Comparison of ENCODE assay signal across 12 mouse cellular contexts in genomic region chr12:98974157-98974804, GRCm38 (mm10). TPM values are rescaled to one million over a fixed set of nuclear protein-coding genes. Genes with fewer than 3 reads are reported as not detected.
DNase-seq lines count a peak whose midpoint lies in the region; ATAC-seq and TF ChIP-seq lines count a peak whose summit lies in the region.
"Had no signal": no experiment of that assay in that cellular context is flagged by ENCODE, and none has a peak within 500 bp of the region (broad histone marks: within the 10 kb centered on the region; RNA-seq: fewer than 3 reads in every experiment).

No protein-coding gene starts in this region.

- DNase-seq in cerebellum, adult 9-10 months = peak; percentile 35
- no peak for DNase-seq in cerebellum, adult 8-10 months
- no peak for DNase-seq in hindbrain, postnatal 0 days (ENCODE audit: low spot score)
- DNase-seq in retina, postnatal 1 day = peak; percentile 45
- no peak for DNase-seq in frontal cortex, postnatal 14 days (ENCODE audit: low spot score in 2 of 2)
- DNase-seq: heart, postnatal 10 days; lung, embryonic 14.5 days had no signal

- H3K27ac ChIP-seq in neural tube, embryonic 12.5 days = no peak overlapping the region
- no peak overlapping the region for H3K27ac ChIP-seq in neural tube, embryonic 15.5 days (replicated peaks)
- no peak overlapping the region for H3K27ac ChIP-seq in hindbrain, postnatal 0 days
- no peak overlapping the region for H3K27ac ChIP-seq in kidney, embryonic 16.5 days (ENCODE audit: low read length)
- H3K27ac ChIP-seq: limb, embryonic 12.5 days had no signal

- H3K4me1 ChIP-seq in neural tube, embryonic 12.5 days = peaks cover 4% of the 10 kb centered on the region; the same call in 1 of the 2 replicates
- H3K4me1 ChIP-seq in neural tube, embryonic 15.5 days = no peaks in the 10 kb centered on the region
- no peaks in the 10 kb centered on the region for H3K4me1 ChIP-seq in hindbrain, postnatal 0 days (ENCODE audit: insufficient read depth, low read length)
- no peaks in the 10 kb centered on the region for H3K4me1 ChIP-seq in kidney, embryonic 16.5 days (ENCODE audit: insufficient read depth, low read length)
- H3K4me1 ChIP-seq: limb, embryonic 12.5 days had no signal

- no peaks in the 10 kb centered on the region for H3K27me3 ChIP-seq in neural tube, embryonic 12.5 days (replicated peaks)
- no peaks in the 10 kb centered on the region for H3K27me3 ChIP-seq in neural tube, embryonic 15.5 days (replicated peaks)
- H3K27me3 ChIP-seq in hindbrain, postnatal 0 days (ENCODE audit: insufficient read depth, low read length) = no peaks in the 10 kb centered on the region
- no peaks in the 10 kb centered on the region for H3K27me3 ChIP-seq in kidney, embryonic 16.5 days (ENCODE audit: insufficient read depth, low read length)
- H3K27me3 ChIP-seq: limb, embryonic 12.5 days had no signal

- H3K4me2 ChIP-seq in neural tube, embryonic 12.5 days (replicated peaks) = no peak overlapping the region
- no peak overlapping the region for H3K4me2 ChIP-seq in neural tube, embryonic 15.5 days
- no peak overlapping the region for H3K4me2 ChIP-seq in hindbrain, postnatal 0 days (ENCODE audit: low read depth, low read length)
- H3K4me2 ChIP-seq in kidney, embryonic 16.5 days (replicated peaks; ENCODE audit: low read depth, low read length) = no peak overlapping the region
- H3K4me2 ChIP-seq: limb, embryonic 12.5 days; lung, embryonic 14.5 days had no signal

- ATAC-seq in neural tube, embryonic 12.5 days (ENCODE audit: low FRiP score, low read depth) = peak; percentile 37; the same call in 1 of the 2 replicates
- no peak for ATAC-seq in neural tube, embryonic 15.5 days (ENCODE audit: low FRiP score)
- ATAC-seq in hindbrain, postnatal 0 days = peak; percentile 45; the same call in 1 of the 2 replicates
- no peak for ATAC-seq in kidney, embryonic 16.5 days (ENCODE audit: low FRiP score, low TSS enrichment)

- peaks cover 7% of the 10 kb centered on the region; the same call in 1 of the 2 replicates for H3K9me3 ChIP-seq in neural tube, embryonic 12.5 days
- H3K9me3 ChIP-seq in neural tube, embryonic 15.5 days (replicated peaks) = 0 out of 2 replicates have a peak, but pooled peaks cover 4% of the 10 kb centered on the region
- H3K9me3 ChIP-seq in hindbrain, postnatal 0 days (ENCODE audit: low read length) = no peaks in the 10 kb centered on the region
- H3K9me3 ChIP-seq in kidney, embryonic 16.5 days (ENCODE audit: low read length) = 0 out of 2 replicates have a peak, but pooled peaks cover 4% of the 10 kb centered on the region

- TF ChIP-seq CTCF in hindbrain, postnatal 0 days (IDR thresholded peaks at IDR 0.05; ENCODE audit: low read depth) = no peak

- no peak overlapping the region for H3K9ac ChIP-seq in neural tube, embryonic 12.5 days
- no peak overlapping the region for H3K9ac ChIP-seq in neural tube, embryonic 15.5 days (replicated peaks)
- no peak overlapping the region for H3K9ac ChIP-seq in hindbrain, postnatal 0 days (replicated peaks; ENCODE audit: low read length)
- no peak overlapping the region for H3K9ac ChIP-seq in kidney, embryonic 16.5 days (replicated peaks; ENCODE audit: low read length)
- H3K9ac ChIP-seq: limb, embryonic 12.5 days; lung, embryonic 14.5 days had no signal

- 56% methylated on average over 12 of the region's 12 CpGs for WGBS in neural tube, embryonic 12.5 days
- 47% methylated on average over 12 of the region's 12 CpGs for WGBS in neural tube, embryonic 15.5 days
- 41% methylated on average over 12 of the region's 12 CpGs for WGBS in hindbrain, postnatal 0 days
- 72% methylated on average over 12 of the region's 12 CpGs for WGBS in kidney, embryonic 16.5 days

- H3K4me3 ChIP-seq in neural tube, embryonic 12.5 days = no peak overlapping the region
- H3K4me3 ChIP-seq in neural tube, embryonic 15.5 days (replicated peaks) = no peak overlapping the region
- H3K4me3 ChIP-seq in hindbrain, postnatal 0 days (ENCODE audit: low read length) = no peak overlapping the region
- H3K4me3 ChIP-seq in kidney, embryonic 16.5 days (ENCODE audit: low read length) = no peak overlapping the region
- H3K4me3 ChIP-seq: limb, embryonic 12.5 days had no signal

- peaks cover 34% of the 10 kb centered on the region for H3K36me3 ChIP-seq in neural tube, embryonic 12.5 days
- H3K36me3 ChIP-seq in neural tube, embryonic 15.5 days = peaks cover 42% of the 10 kb centered on the region
- H3K36me3 ChIP-seq in hindbrain, postnatal 0 days (ENCODE audit: insufficient read depth, low read length) = peaks cover 33% of the 10 kb centered on the region
- peaks cover 27% of the 10 kb centered on the region for H3K36me3 ChIP-seq in kidney, embryonic 16.5 days (ENCODE audit: insufficient read depth, low read length)
- H3K36me3 ChIP-seq: G1E had no signal

RNA-seq across cellular contexts. Expression of gene Ttc8, which starts 53.9 kb away (rescaled TPM):
- 34.3 and 36.1 TPM in 2 replicates for polyA plus RNA-seq in neural tube, embryonic 12.5 days (2016; fragmentation: Nextera tagmentation; extraction: Ambion mirVana)
- 31.2 and 32.0 TPM in 2 replicates for polyA plus RNA-seq in neural tube, embryonic 15.5 days (2015; fragmentation: Nextera tagmentation; extraction: Ambion mirVana)
- 23.9 and 25.6 TPM in 2 replicates for total RNA-seq in hindbrain, postnatal 0 days (2014; rRNA removed)
- 22.0 and 25.1 TPM in 2 replicates for polyA plus RNA-seq in hindbrain, postnatal 0 days (2015; fragmentation: Nextera tagmentation; extraction: Ambion mirVana)
- polyA plus RNA-seq in kidney, embryonic 16.5 days (2015; fragmentation: Nextera tagmentation; extraction: Ambion mirVana) = 34.2 and 35.4 TPM in 2 replicates

Comparison
In these comparisons a context has a peak if more than half of its experiments do, and no peak if none do; other contexts are left out.
1. DNase-seq: peak in cerebellum, adult 9-10 months (single experiment) and retina, postnatal 1 day (single experiment); none in cerebellum, adult 8-10 months (single experiment), hindbrain, postnatal 0 days (single experiment) and frontal cortex, postnatal 14 days (0 of 2).
2. ATAC-seq: peak in neural tube, embryonic 12.5 days (single experiment) and hindbrain, postnatal 0 days (single experiment); none in neural tube, embryonic 15.5 days (single experiment) and kidney, embryonic 16.5 days (single experiment).